Mouse (Mus musculus) forebrain, embryonic 14.5 days (tissue): ENCODE results near the gene Gm12216. TPM values are rescaled to one million over a fixed set of nuclear protein-coding genes. Genes with fewer than 3 reads are reported as not detected.

Source experiments
- microRNA-seq: library from miRNA; unstranded; fragments of <30 nt; microRNA quantifications from one replicate; pipeline ENCODE4, GENCODE M21; 2016
- polyA plus RNA-seq: library from polyadenylated mRNA; unstranded; fragments of >200 nt; fragmentation: Nextera tagmentation; extraction: Ambion mirVana; gene quantifications from 2 replicates; pipeline ENCODE4 v1.2.1, GENCODE M21; 2014

Gm12216 gene
- polyA plus RNA-seq, 1 experiment from 2014 or later = not detected

Small RNAs within 50 kb of the gene (microRNA-seq; reads per million reads assigned to microRNA genes)
- not detected for gene Mir7671

Other genes starting within 250 kb of the Gm12216 start
- 5.9 and 6.9 TPM in 2 replicates for gene Il4, start 240.6 kb downstream of the Gm12216 start, polyA plus RNA-seq
- gene Il13, start 224.6 kb downstream of the Gm12216 start, polyA plus RNA-seq = not detected in 2 replicates
- 10.6 and 11.0 TPM in 2 replicates for gene Rad50, start 151.9 kb downstream of the Gm12216 start, polyA plus RNA-seq
- not detected in 2 replicates for gene Il5, start 138.5 kb downstream of the Gm12216 start, polyA plus RNA-seq
- gene Irf1, start 89.2 kb downstream of the Gm12216 start, polyA plus RNA-seq = 3.0 and 3.8 TPM in 2 replicates
- gene Gm17334, start 86.1 kb downstream of the Gm12216 start, polyA plus RNA-seq = not detected in 2 replicates
- gene Slc22a5, start 32.4 kb upstream of the Gm12216 start, polyA plus RNA-seq = 11.1 TPM in 2 replicates
- 1.2 and 2.0 TPM in 2 replicates for gene Slc22a21, start 121.1 kb upstream of the Gm12216 start, polyA plus RNA-seq
- 1.1 TPM in 2 replicates for gene Slc22a4, start 168.8 kb upstream of the Gm12216 start, polyA plus RNA-seq
- gene Pdlim4, start 209.8 kb upstream of the Gm12216 start, polyA plus RNA-seq = 39.3 and 44.8 TPM in 2 replicates
- 4.9 and 7.2 TPM in 2 replicates for gene P4ha2, start 240.8 kb upstream of the Gm12216 start, polyA plus RNA-seq